Mouse (Mus musculus): ENCODE data around the gene Dhx9. TPM values are rescaled to one million over a fixed set of nuclear protein-coding genes. Genes with fewer than 3 reads are reported as not detected.
"Not testable (repeated sequence)": the region's sequence is repeated elsewhere in the genome, so short reads cannot be mapped to it uniquely, and the experiment has no call there.

The Dhx9 gene
- polyA plus RNA-seq, 1 experiment from 2014 or later: 47.3 TPM

DNA sequence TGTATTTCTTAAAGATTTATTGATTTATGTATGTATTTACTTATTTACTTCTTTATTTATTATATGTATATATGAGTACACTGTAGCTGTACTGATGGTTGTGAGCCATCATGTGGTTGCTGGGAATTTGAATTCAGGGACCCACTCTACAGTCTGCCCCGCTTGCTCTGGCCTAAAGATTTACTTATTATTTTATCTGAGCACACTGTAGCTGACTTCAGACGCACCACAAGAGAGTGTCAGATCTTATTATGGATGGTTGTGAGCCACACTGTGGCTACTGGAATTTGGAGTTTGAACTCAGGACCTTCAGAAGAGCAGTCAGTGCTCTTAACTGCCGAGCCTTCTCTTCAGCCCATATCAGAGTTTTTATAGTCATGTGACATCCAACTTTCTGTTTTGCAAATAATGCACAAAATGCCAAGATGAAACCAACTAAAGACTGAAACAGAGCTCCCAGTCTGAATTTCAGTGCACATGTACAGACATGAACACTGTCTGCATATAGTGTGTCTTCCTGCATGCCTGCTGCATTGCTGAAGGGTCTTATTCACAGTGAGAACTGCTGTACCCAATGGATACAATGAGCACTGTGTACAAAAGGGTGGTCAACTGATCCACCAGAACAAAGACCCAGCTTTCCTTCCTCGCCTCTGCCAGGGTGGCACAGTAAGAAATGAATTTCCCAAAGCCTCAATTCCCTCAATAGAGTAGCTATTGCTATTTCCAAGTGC lies 74.6 kb downstream of the Dhx9 start:
- not testable (repeated sequence) for H3K9me3 ChIP-seq (replicated peaks); H3K9ac ChIP-seq; H3K4me3 ChIP-seq; H3K27ac ChIP-seq; H3K36me3 ChIP-seq; H3K27me3 ChIP-seq; ATAC-seq (ENCODE audit: low FRiP score); H3K4me2 ChIP-seq (replicated peaks); H3K4me1 ChIP-seq
- WGBS: 75% methylated on average over 2 of the region's 4 CpGs

DNA sequence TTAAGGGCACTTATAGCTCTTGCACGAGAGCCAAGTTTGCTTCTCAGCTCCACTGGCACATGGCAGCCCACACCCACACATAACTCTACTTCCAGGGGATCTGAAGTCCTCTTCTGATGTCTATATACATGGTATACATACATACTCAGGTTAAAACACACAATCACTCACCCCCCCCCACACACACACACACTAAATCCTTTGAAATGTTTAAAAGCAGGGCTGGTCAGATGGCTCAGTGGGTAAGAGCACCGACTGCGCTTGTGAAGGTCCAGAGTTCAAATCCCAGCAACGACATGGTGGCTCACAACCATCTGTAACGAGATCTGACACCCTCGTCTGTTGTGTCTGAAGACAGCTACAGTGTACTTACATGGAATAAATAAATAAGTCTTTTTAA lies 75.7 kb downstream of the Dhx9 start:
- H3K27ac ChIP-seq: no peak overlapping the region
- H3K4me2 ChIP-seq (replicated peaks): no peak overlapping the region
- no peak overlapping the region for H3K9ac ChIP-seq
- no peak overlapping the region for H3K4me3 ChIP-seq
- H3K9me3 ChIP-seq (replicated peaks): no peaks in the 10 kb centered on the region
- H3K27me3 ChIP-seq: no peaks in the 10 kb centered on the region
- H3K36me3 ChIP-seq: no peaks in the 10 kb centered on the region
- ATAC-seq (ENCODE audit: low FRiP score): no peak
- no peaks in the 10 kb centered on the region for H3K4me1 ChIP-seq
- WGBS: 84% methylated on average over 6 of the region's 6 CpGs

DNA sequence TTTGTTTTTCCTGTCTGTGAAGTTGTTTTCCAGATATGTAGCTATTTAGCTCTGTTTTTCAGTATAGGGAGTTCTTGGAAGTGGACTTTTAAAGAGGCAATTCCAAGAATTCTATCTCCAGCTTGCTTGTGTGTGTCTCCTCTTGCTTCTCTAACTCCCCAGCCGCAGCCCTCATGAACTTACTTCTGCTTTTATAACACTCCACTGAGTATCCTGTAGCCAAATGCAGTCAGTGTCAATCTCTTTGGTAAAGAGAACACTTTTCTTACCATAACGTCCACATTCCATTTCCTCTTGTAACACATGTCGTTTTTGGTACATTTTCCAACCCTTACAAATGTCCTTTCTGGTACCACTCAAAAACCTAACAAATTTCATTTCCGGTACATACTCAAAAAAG lies 76.5 kb downstream of the Dhx9 start:
- not testable (repeated sequence) for H3K4me1 ChIP-seq; H3K9me3 ChIP-seq (replicated peaks); H3K4me2 ChIP-seq (replicated peaks); H3K4me3 ChIP-seq; H3K27ac ChIP-seq; H3K36me3 ChIP-seq; ATAC-seq (ENCODE audit: low FRiP score); H3K9ac ChIP-seq; H3K27me3 ChIP-seq
- WGBS: 96% methylated on average over 1 of the region's 4 CpGs

GRCm38 (mm10) chr1:153408296-153408695 lies 79.2 kb downstream of the Dhx9 start:
- H3K9me3 ChIP-seq (replicated peaks); H3K4me2 ChIP-seq (replicated peaks); H3K27ac ChIP-seq; H3K9ac ChIP-seq; H3K4me3 ChIP-seq; ATAC-seq (ENCODE audit: low FRiP score); H3K36me3 ChIP-seq; H3K4me1 ChIP-seq; H3K27me3 ChIP-seq: not testable (repeated sequence)
- whole genome bisulfite sequencing: 86% methylated on average over 5 of the region's 5 CpGs

DNA sequence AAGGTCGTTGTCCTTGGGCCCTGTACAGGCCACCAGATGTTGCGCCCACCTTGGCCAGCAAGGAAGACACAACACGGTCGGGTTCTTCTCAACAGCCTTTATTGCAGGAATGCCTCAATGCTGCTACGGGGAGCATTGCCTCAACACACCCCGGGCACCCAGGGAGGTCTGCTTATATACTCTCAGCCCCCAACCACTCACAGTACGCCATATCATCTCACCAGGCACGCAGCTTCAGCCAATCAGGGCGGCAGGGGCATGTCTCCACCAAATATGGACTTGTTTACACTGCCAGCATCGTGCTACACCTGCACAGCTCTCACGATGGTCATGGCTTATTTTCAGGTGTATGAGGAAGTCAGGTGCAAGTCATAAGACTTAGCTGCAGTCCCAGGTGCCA lies 79.8 kb downstream of the Dhx9 start:
- not testable (repeated sequence) for H3K4me2 ChIP-seq (replicated peaks)

More for the DNA sequence above, 79.8 kb downstream of the Dhx9 start:
- H3K9ac ChIP-seq; ATAC-seq (ENCODE audit: low FRiP score); H3K9me3 ChIP-seq (replicated peaks); H3K27me3 ChIP-seq; H3K27ac ChIP-seq; H3K4me3 ChIP-seq; H3K4me1 ChIP-seq; H3K36me3 ChIP-seq: not testable (repeated sequence)
- WGBS: 86% methylated on average over 11 of the region's 11 CpGs

Other genes with a start within 250 kb of the Dhx9 start
- 35.7 and 36.0 TPM in 2 replicates for gene Lamc1, start 154.9 kb downstream of the Dhx9 start, polyA plus RNA-seq (2016; fragmentation: Nextera tagmentation; extraction: Ambion mirVana)
- 0.20 and 0.39 TPM in 2 replicates for gene Shcbp1l, start 62.5 kb downstream of the Dhx9 start, polyA plus RNA-seq (2016; fragmentation: Nextera tagmentation; extraction: Ambion mirVana)
- 14.4 and 14.7 TPM in 2 replicates for gene Npl, start 62.4 kb upstream of the Dhx9 start, polyA plus RNA-seq (2016; fragmentation: Nextera tagmentation; extraction: Ambion mirVana)
- gene Rgs8, start 165.4 kb upstream of the Dhx9 start, polyA plus RNA-seq (2016; fragmentation: Nextera tagmentation; extraction: Ambion mirVana): 18.3 and 18.6 TPM in 2 replicates